Mouse (Mus musculus): ENCODE results near the gene Scd2. TPM values are rescaled to one million over a fixed set of nuclear protein-coding genes. Genes with fewer than 3 reads are reported as not detected.

Scd2 gene
- polyA plus RNA-seq, 1 experiment: 7.7 TPM

GRCm38 (mm10) chr19:44301671-44302305 is 8.3 kb downstream of the Scd2 start:
- no peak overlapping the region for H3K27ac ChIP-seq (ENCODE audit: insufficient read depth, low read depth, low read length)
- no peak for TF ChIP-seq CTCF (IDR thresholded peaks at IDR 0.05; ENCODE audit: low read depth, low read length)
- TF ChIP-seq POLR2A (IDR thresholded peaks at IDR 0.05; ENCODE audit: borderline replicate concordance, low read depth, low read length): no peak
- no peak overlapping the region for H3K4me3 ChIP-seq (ENCODE audit: insufficient read depth, low read length)
- peaks cover 23% of the 10 kb centered on the region for H3K4me1 ChIP-seq (ENCODE audit: control insufficient read depth, insufficient read depth, low read length)

- peaks cover 21% of the 10 kb centered on the region for H3K4me1 ChIP-seq (ENCODE audit: control insufficient read depth, insufficient read depth, low read length)
- no peak overlapping the region for H3K4me3 ChIP-seq (ENCODE audit: insufficient read depth, low read length)
- no peak for TF ChIP-seq POLR2A (IDR thresholded peaks at IDR 0.05; ENCODE audit: borderline replicate concordance, low read depth, low read length)
- TF ChIP-seq CTCF (IDR thresholded peaks at IDR 0.05; ENCODE audit: low read depth, low read length): no peak
- no peak overlapping the region for H3K27ac ChIP-seq (ENCODE audit: insufficient read depth, low read depth, low read length)
Observed at GRCm38 (mm10) chr19:44302901-44303300, 9.4 kb downstream of the Scd2 start.

- Histone ChIP-seq H3K4me1 (ENCODE audit: control insufficient read depth, insufficient read depth, low read length) (peaks cover 16% of the 10 kb centered on the region), H3K27ac (ENCODE audit: insufficient read depth, low read depth, low read length) (no peak overlapping the region)
- TF ChIP-seq POLR2A (IDR thresholded peaks at IDR 0.05; ENCODE audit: borderline replicate concordance, low read depth, low read length): no peak
- TF ChIP-seq CTCF (IDR thresholded peaks at IDR 0.05; ENCODE audit: low read depth, low read length): no peak
Observed at GRCm38 (mm10) chr19:44303502-44303901, 10.0 kb downstream of the Scd2 start.

GRCm38 (mm10) chr19:44304419-44304818 is 10.9 kb downstream of the Scd2 start:
- H3K27ac ChIP-seq (ENCODE audit: insufficient read depth, low read depth, low read length): no peak overlapping the region
- H3K4me3 ChIP-seq (ENCODE audit: insufficient read depth, low read length): no peak overlapping the region
- TF ChIP-seq CTCF (IDR thresholded peaks at IDR 0.05; ENCODE audit: low read depth, low read length) (no peak), POLR2A (IDR thresholded peaks at IDR 0.05; ENCODE audit: borderline replicate concordance, low read depth, low read length) (no peak)
- peaks cover 9% of the 10 kb centered on the region for H3K4me1 ChIP-seq (ENCODE audit: control insufficient read depth, insufficient read depth, low read length)

More at GRCm38 (mm10) chr19:44303502-44303901, 10.0 kb downstream of the Scd2 start:
- H3K4me3 ChIP-seq (ENCODE audit: insufficient read depth, low read length): no peak overlapping the region

GRCm38 (mm10) chr19:44304851-44305510 is 11.5 kb downstream of the Scd2 start:
- Histone ChIP-seq H3K4me3 (ENCODE audit: insufficient read depth, low read length) (no peak overlapping the region), H3K4me1 (ENCODE audit: control insufficient read depth, insufficient read depth, low read length) (peaks cover 7% of the 10 kb centered on the region), H3K27ac (ENCODE audit: insufficient read depth, low read depth, low read length) (no peak overlapping the region)
- TF ChIP-seq CTCF (IDR thresholded peaks at IDR 0.05; ENCODE audit: low read depth, low read length) (no peak), POLR2A (IDR thresholded peaks at IDR 0.05; ENCODE audit: borderline replicate concordance, low read depth, low read length) (no peak)

GRCm38 (mm10) chr19:44305701-44306100 is 12.2 kb downstream of the Scd2 start:
- no peak for TF ChIP-seq POLR2A (IDR thresholded peaks at IDR 0.05; ENCODE audit: borderline replicate concordance, low read depth, low read length)
- TF ChIP-seq CTCF (IDR thresholded peaks at IDR 0.05; ENCODE audit: low read depth, low read length): no peak
- no peaks in the 10 kb centered on the region for H3K4me1 ChIP-seq (ENCODE audit: control insufficient read depth, insufficient read depth, low read length)
- H3K4me3 ChIP-seq (ENCODE audit: insufficient read depth, low read length): no peak overlapping the region
- no peak overlapping the region for H3K27ac ChIP-seq (ENCODE audit: insufficient read depth, low read depth, low read length)

GRCm38 (mm10) chr19:44306171-44306570 is 12.7 kb downstream of the Scd2 start:
- TF ChIP-seq POLR2A (IDR thresholded peaks at IDR 0.05; ENCODE audit: borderline replicate concordance, low read depth, low read length) (no peak), CTCF (IDR thresholded peaks at IDR 0.05; ENCODE audit: low read depth, low read length) (no peak)
- H3K4me1 ChIP-seq (ENCODE audit: control insufficient read depth, insufficient read depth, low read length): no peaks in the 10 kb centered on the region
- H3K27ac ChIP-seq (ENCODE audit: insufficient read depth, low read depth, low read length): no peak overlapping the region
- H3K4me3 ChIP-seq (ENCODE audit: insufficient read depth, low read length): no peak overlapping the region

GRCm38 (mm10) chr19:44307101-44307914 is 13.8 kb downstream of the Scd2 start:
- 0 out of 2 replicates have a peak, but pooled peaks cover 2% of the 10 kb centered on the region for H3K4me1 ChIP-seq (ENCODE audit: control insufficient read depth, insufficient read depth, low read length)
- TF ChIP-seq POLR2A (IDR thresholded peaks at IDR 0.05; ENCODE audit: borderline replicate concordance, low read depth, low read length) (no peak), CTCF (IDR thresholded peaks at IDR 0.05; ENCODE audit: low read depth, low read length) (no peak)
- no peak overlapping the region for H3K4me3 ChIP-seq (ENCODE audit: insufficient read depth, low read length)
- H3K27ac ChIP-seq (ENCODE audit: insufficient read depth, low read depth, low read length): no peak overlapping the region

- no peak overlapping the region for H3K4me3 ChIP-seq (ENCODE audit: insufficient read depth, low read length)
- no peak overlapping the region for H3K27ac ChIP-seq (ENCODE audit: insufficient read depth, low read depth, low read length)
- TF ChIP-seq CTCF (IDR thresholded peaks at IDR 0.05; ENCODE audit: low read depth, low read length): no peak
- TF ChIP-seq POLR2A (IDR thresholded peaks at IDR 0.05; ENCODE audit: borderline replicate concordance, low read depth, low read length): no peak
- H3K4me1 ChIP-seq (ENCODE audit: control insufficient read depth, insufficient read depth, low read length): peaks cover 4% of the 10 kb centered on the region; the same call in 1 of the 2 replicates
Observed at GRCm38 (mm10) chr19:44307915-44308470, 14.5 kb downstream of the Scd2 start.
